Mouse (Mus musculus) hindbrain, embryonic 15.5 days (tissue): Measurements from ENCODE around the gene Ebf1. TPM values are rescaled to one million over a fixed set of nuclear protein-coding genes. Genes with fewer than 3 reads are reported as not detected.
A peak's percentile ranks its signal among the peaks of the same experiment; 100 is the strongest.

Experiments used
- ATAC-seq: fragments of 200-750 bp; cut with Nextera tagmentation; 2 replicates; pipeline ENCODE4 v1.8.0; 2017; ENCODE audit warnings: low read depth, moderate number of reproducible peaks, moderate TSS enrichment; ENCODE audit not compliant: low FRiP score
- H3K27ac ChIP-seq: fragments of 300-500 bp; sonication (generic); replicated peaks from 2 replicates; pipeline ENCODE4 v1.5.1; 2015; ENCODE audit warnings: mild to moderate bottlenecking, inconsistent platforms
- H3K27me3 ChIP-seq: fragments of 300-500 bp; sonication (generic); 2 replicates; pipeline ENCODE4 v1.6.1; 2015; ENCODE audit warnings: control low read depth, inconsistent platforms
- H3K36me3 ChIP-seq: fragments of 300-500 bp; sonication (generic); 2 replicates; pipeline ENCODE4 v1.6.1; 2015; ENCODE audit warnings: control low read depth, inconsistent platforms
- H3K4me1 ChIP-seq: fragments of 300-500 bp; sonication (generic); replicated peaks from 2 replicates; pipeline ENCODE4 v1.6.1; 2015; ENCODE audit warnings: control low read depth, inconsistent platforms
- H3K4me2 ChIP-seq: fragments of 300-500 bp; sonication (generic); 2 replicates; pipeline ENCODE4 v1.6.1; 2015; ENCODE audit warnings: moderate library complexity, mild to moderate bottlenecking, inconsistent platforms
- H3K4me3 ChIP-seq: fragments of 300-500 bp; sonication (generic); 2 replicates; pipeline ENCODE4 v1.5.1; 2015; ENCODE audit warnings: mild to moderate bottlenecking, inconsistent platforms
- H3K9ac ChIP-seq: fragments of 300-500 bp; sonication (generic); 2 replicates; pipeline ENCODE4 v1.6.1; 2015; ENCODE audit warnings: inconsistent platforms
- H3K9me3 ChIP-seq: fragments of 300-500 bp; sonication (generic); 2 replicates; pipeline ENCODE4 v1.6.1; 2016; ENCODE audit warnings: control low read depth, inconsistent platforms
- WGBS: fragments of 180-500 bp; shearing (Covaris S2); methylation state at CpG from one replicate; pipeline ENCODE4 v1.1.7; 2015; 5-methylcytosine and 5-hydroxymethylcytosine counted together
- polyA plus RNA-seq: library from polyadenylated mRNA; unstranded; fragments of >200 nt; fragmentation: Nextera tagmentation; extraction: Ambion mirVana; gene quantifications from 2 replicates; pipeline ENCODE4 v1.2.1, GENCODE M21; 2015

Gene Ebf1
- polyA plus RNA-seq, 1 experiment from 2014 or later = 139 TPM

- no peaks in the 10 kb centered on the region for H3K27me3 ChIP-seq
- no peaks in the 10 kb centered on the region for H3K9me3 ChIP-seq
- no peak for ATAC-seq
- no peaks in the 10 kb centered on the region for H3K36me3 ChIP-seq
- no peak overlapping the region for H3K9ac ChIP-seq
- peaks cover 8% of the 10 kb centered on the region; the same call in 1 of the 2 replicates for H3K4me1 ChIP-seq
- H3K27ac ChIP-seq = no peak overlapping the region
- no peak overlapping the region for H3K4me2 ChIP-seq
- 94% methylated on average over 6 of the region's 6 CpGs for WGBS
- H3K4me3 ChIP-seq = no peak overlapping the region
These were observed 311.3 kb downstream of the Ebf1 start for GRCm38 (mm10) chr11:44928403-44928802.

- Histone ChIP-seq H3K4me1 (peaks cover 8% of the 10 kb centered on the region; the same call in 1 of the 2 replicates), H3K36me3 (no peaks in the 10 kb centered on the region), H3K9me3 (no peaks in the 10 kb centered on the region), H3K4me2 (no peak overlapping the region), H3K27me3 (no peaks in the 10 kb centered on the region), H3K27ac (no peak overlapping the region), H3K4me3 (no peak overlapping the region), H3K9ac (no peak overlapping the region)
- WGBS = 62% methylated on average over 6 of the region's 6 CpGs
- ATAC-seq = no peak
These were observed 315.9 kb downstream of the Ebf1 start for GRCm38 (mm10) chr11:44932942-44933483.

GRCm38 (mm10) chr11:44943781-44944180 is 326.7 kb downstream of the Ebf1 start:
- H3K9me3 ChIP-seq = no peaks in the 10 kb centered on the region
- no peak overlapping the region for H3K4me3 ChIP-seq
- no peak overlapping the region for H3K4me2 ChIP-seq
- no peak for ATAC-seq
- 61% methylated on average over 4 of the region's 4 CpGs for WGBS
- no peak overlapping the region for H3K27ac ChIP-seq
- no peaks in the 10 kb centered on the region for H3K36me3 ChIP-seq
- H3K9ac ChIP-seq = no peak overlapping the region
- H3K4me1 ChIP-seq = peaks cover 5% of the 10 kb centered on the region; the same call in 1 of the 2 replicates
- H3K27me3 ChIP-seq = no peaks in the 10 kb centered on the region

GRCm38 (mm10) chr11:44944401-44944800 is 327.3 kb downstream of the Ebf1 start:
- Histone ChIP-seq H3K9me3 (no peaks in the 10 kb centered on the region), H3K4me2 (no peak overlapping the region), H3K36me3 (no peaks in the 10 kb centered on the region), H3K9ac (no peak overlapping the region), H3K27me3 (no peaks in the 10 kb centered on the region), H3K27ac (no peak overlapping the region), H3K4me3 (no peak overlapping the region), H3K4me1 (peaks cover 5% of the 10 kb centered on the region; the same call in 1 of the 2 replicates)
- 91% methylated on average over 2 of the region's 2 CpGs for WGBS
- ATAC-seq = no peak

- ATAC-seq = no peak
- no peak overlapping the region for H3K27ac ChIP-seq
- H3K9me3 ChIP-seq = no peaks in the 10 kb centered on the region
- no peaks in the 10 kb centered on the region for H3K27me3 ChIP-seq
- H3K4me1 ChIP-seq = peaks cover 5% of the 10 kb centered on the region; the same call in 1 of the 2 replicates
- WGBS = 92% methylated on average over 3 of the region's 3 CpGs
- H3K9ac ChIP-seq = no peak overlapping the region
- H3K4me2 ChIP-seq = no peak overlapping the region
- no peak overlapping the region for H3K4me3 ChIP-seq
- H3K36me3 ChIP-seq = no peaks in the 10 kb centered on the region
These were observed 329.5 kb downstream of the Ebf1 start for GRCm38 (mm10) chr11:44946618-44947017.

GRCm38 (mm10) chr11:44948541-44948940 is 331.4 kb downstream of the Ebf1 start:
- Histone ChIP-seq H3K4me2 (no peak overlapping the region), H3K9me3 (no peaks in the 10 kb centered on the region), H3K4me3 (no peak overlapping the region), H3K36me3 (no peaks in the 10 kb centered on the region), H3K27ac (no peak overlapping the region), H3K9ac (no peak overlapping the region), H3K4me1 (no peaks in the 10 kb centered on the region; the same call in 1 of the 2 replicates), H3K27me3 (no peaks in the 10 kb centered on the region)
- ATAC-seq = no peak
- WGBS = 91% methylated on average over 6 of the region's 6 CpGs

GRCm38 (mm10) chr11:44949140-44949539 is 332.0 kb downstream of the Ebf1 start:
- Histone ChIP-seq H3K4me2 (no peak overlapping the region), H3K27me3 (no peaks in the 10 kb centered on the region), H3K9me3 (no peaks in the 10 kb centered on the region), H3K4me1 (no peaks in the 10 kb centered on the region; the same call in 1 of the 2 replicates), H3K27ac (no peak overlapping the region), H3K4me3 (no peak overlapping the region), H3K9ac (no peak overlapping the region), H3K36me3 (no peaks in the 10 kb centered on the region)
- 83% methylated on average over 3 of the region's 3 CpGs for WGBS
- ATAC-seq = no peak

GRCm38 (mm10) chr11:44950319-44950718 is 333.2 kb downstream of the Ebf1 start:
- H3K4me3 ChIP-seq = no peak overlapping the region
- H3K9me3 ChIP-seq = no peaks in the 10 kb centered on the region
- H3K36me3 ChIP-seq = no peaks in the 10 kb centered on the region
- no peak overlapping the region for H3K27ac ChIP-seq
- no peak overlapping the region for H3K9ac ChIP-seq
- no peak overlapping the region for H3K4me2 ChIP-seq
- H3K4me1 ChIP-seq = no peaks in the 10 kb centered on the region; the same call in 1 of the 2 replicates
- no peak for ATAC-seq
- 95% methylated on average over 9 of the region's 9 CpGs for WGBS
- no peaks in the 10 kb centered on the region for H3K27me3 ChIP-seq

GRCm38 (mm10) chr11:44951506-44951905 is 334.4 kb downstream of the Ebf1 start:
- Histone ChIP-seq H3K27ac (no peak overlapping the region), H3K27me3 (no peaks in the 10 kb centered on the region), H3K4me1 (no peaks in the 10 kb centered on the region; the same call in 1 of the 2 replicates), H3K4me3 (no peak overlapping the region), H3K9me3 (no peaks in the 10 kb centered on the region), H3K36me3 (no peaks in the 10 kb centered on the region), H3K4me2 (no peak overlapping the region), H3K9ac (no peak overlapping the region)
- WGBS = 93% methylated on average over 4 of the region's 4 CpGs
- ATAC-seq = no peak

GRCm38 (mm10) chr11:44953337-44953736 is 336.2 kb downstream of the Ebf1 start:
- Histone ChIP-seq H3K4me3 (no peak overlapping the region), H3K9me3 (no peaks in the 10 kb centered on the region), H3K36me3 (no peaks in the 10 kb centered on the region), H3K4me2 (no peak overlapping the region), H3K27ac (0 out of 2 replicates have a peak overlapping the region, but pooled peaks have one; percentile 6), H3K27me3 (no peaks in the 10 kb centered on the region), H3K9ac (no peak overlapping the region), H3K4me1 (no peaks in the 10 kb centered on the region; the same call in 1 of the 2 replicates)
- no peak for ATAC-seq
- 68% methylated on average over 1 of the region's 1 CpGs for WGBS

GRCm38 (mm10) chr11:44953863-44954262 is 336.7 kb downstream of the Ebf1 start:
- WGBS = 63% methylated on average over 11 of the region's 11 CpGs
- Histone ChIP-seq H3K36me3 (no peaks in the 10 kb centered on the region), H3K4me1 (no peaks in the 10 kb centered on the region; the same call in 1 of the 2 replicates), H3K27me3 (no peaks in the 10 kb centered on the region), H3K9me3 (no peaks in the 10 kb centered on the region), H3K4me3 (no peak overlapping the region), H3K27ac (0 out of 2 replicates have a peak overlapping the region, but pooled peaks have one; percentile 6), H3K4me2 (no peak overlapping the region), H3K9ac (no peak overlapping the region)
- no peak for ATAC-seq

- 76% methylated on average over 7 of the region's 7 CpGs for WGBS
- ATAC-seq = no peak
- H3K27ac ChIP-seq = no peak overlapping the region
- no peak overlapping the region for H3K4me3 ChIP-seq
- no peaks in the 10 kb centered on the region for H3K27me3 ChIP-seq
- H3K9ac ChIP-seq = no peak overlapping the region
- no peak overlapping the region for H3K4me2 ChIP-seq
- no peaks in the 10 kb centered on the region for H3K36me3 ChIP-seq
- no peaks in the 10 kb centered on the region for H3K9me3 ChIP-seq
- no peaks in the 10 kb centered on the region; the same call in 1 of the 2 replicates for H3K4me1 ChIP-seq
These were observed 337.2 kb downstream of the Ebf1 start for GRCm38 (mm10) chr11:44954362-44954761.
